1 mouse cellular context compared by ENCODE assay signal in the genomic region with DNA sequence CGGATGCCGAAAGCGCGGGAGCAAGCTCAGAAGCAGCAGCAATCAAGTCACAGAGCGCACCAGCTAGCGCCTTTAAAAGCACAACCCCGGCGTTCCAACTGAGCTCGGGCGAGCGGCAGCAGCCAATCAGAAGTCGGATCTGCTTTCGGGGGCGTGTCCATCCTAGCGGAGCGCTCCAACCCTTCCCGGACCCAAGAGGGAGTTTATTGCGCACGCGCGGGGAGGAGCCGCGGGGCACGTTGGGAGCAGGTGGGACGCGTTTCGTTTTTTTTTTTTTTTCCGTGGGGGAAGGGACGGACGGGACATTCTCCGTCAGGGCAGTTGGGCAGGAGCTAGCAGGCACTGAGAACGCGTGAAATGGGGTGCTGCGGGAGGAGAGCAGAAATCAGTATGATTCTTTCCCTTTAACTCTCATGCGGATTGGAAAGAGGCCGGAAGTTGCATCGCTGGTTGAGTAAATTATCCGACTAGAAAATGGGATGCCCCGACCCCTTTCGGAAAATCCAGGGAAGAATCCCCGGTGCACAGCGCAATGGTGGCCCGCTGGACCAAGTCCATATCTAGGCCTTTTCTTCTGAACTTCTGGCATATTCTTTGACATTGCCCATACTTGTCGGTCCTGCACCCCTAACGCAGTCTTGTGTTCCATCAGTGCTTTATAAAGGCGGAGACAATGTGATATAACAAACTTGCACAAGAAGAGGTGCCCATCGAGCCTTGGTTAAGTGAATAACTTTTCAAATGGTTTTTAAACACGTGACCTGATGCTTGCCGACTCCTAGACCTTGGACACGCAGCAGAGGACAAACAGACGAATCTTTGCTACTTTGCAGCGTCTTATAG.
TF ChIP-seq lines count a peak whose summit lies in the region.

A gene (minus strand): TSS at position 110 of the 843 bp plus-strand sequence.
A gene (plus strand): TSS at position 219 of the 843 bp plus-strand sequence.

TF ChIP-seq in CH12.LX, 34 proteins besides CTCF, POLR2A, EP300 and RAD21 (continued from another document):
- TF ChIP-seq JUN (IDR thresholded peaks at IDR 0.05; ENCODE audit: insufficient read depth, low read depth, low read length) (no peak), MAZ (IDR thresholded peaks at IDR 0.05; ENCODE audit: low read depth, low read length) (peak; percentile 70; the same call in 1 of the 2 replicates), TBP (conservative IDR thresholded peaks at IDR 0.05; ENCODE audit: low read depth, low read length) (peak; percentile 96), ZKSCAN1 (IDR thresholded peaks at IDR 0.05; ENCODE audit: borderline replicate concordance, low read depth, low read length) (no peak; the same call in 1 of the 2 replicates), USF2 (conservative IDR thresholded peaks at IDR 0.05; ENCODE audit: low read depth, low read length) (peak; percentile 57), MAX (IDR thresholded peaks at IDR 0.05; ENCODE audit: low read length) (peak; percentile 69), MYC (IDR thresholded peaks at IDR 0.05; ENCODE audit: low read depth, low read length) (peak; percentile 89), ELF1 (IDR thresholded peaks at IDR 0.05; ENCODE audit: low read depth, low read length) (peak; percentile 77), IRF4 (IDR thresholded peaks at IDR 0.05; ENCODE audit: low read depth, low read length) (peak; percentile 85), TCF12 (IDR thresholded peaks at IDR 0.05; ENCODE audit: low read depth, low read length) (peak; percentile 93), MXI1 (IDR thresholded peaks at IDR 0.05; ENCODE audit: low read depth, low read length) (peak; percentile 69), POLR2AphosphoS2 (IDR thresholded peaks at IDR 0.05; ENCODE audit: low read depth, low read length) (peak; percentile 93), KAT2A (IDR thresholded peaks at IDR 0.05; ENCODE audit: insufficient replicate concordance, low read length) (0 out of 2 replicates have a peak, but pooled peaks have one; percentile 60), JUND (conservative IDR thresholded peaks at IDR 0.05; ENCODE audit: low read depth, low read length) (no peak), ZNF384 (IDR thresholded peaks at IDR 0.05; ENCODE audit: low read depth, low read length) (peak; percentile 100), ZC3H11A (IDR thresholded peaks at IDR 0.05; ENCODE audit: low read depth, low read length) (no peak), MEF2A (IDR thresholded peaks at IDR 0.05; ENCODE audit: borderline replicate concordance, low read depth, low read length) (peak; percentile 57), PAX5 (IDR thresholded peaks at IDR 0.05; ENCODE audit: low read length) (no peak), UBTF (IDR thresholded peaks at IDR 0.05; ENCODE audit: low read depth, low read length) (no peak), SMC3 (IDR thresholded peaks at IDR 0.05; ENCODE audit: low read depth, low read length) (no peak), E2F4 (IDR thresholded peaks at IDR 0.05; ENCODE audit: insufficient replicate concordance, low read depth, low read length) (no peak), NELFE (IDR thresholded peaks at IDR 0.05; ENCODE audit: low read depth, low read length) (peak; percentile 94), HCFC1 (IDR thresholded peaks at IDR 0.05; ENCODE audit: low read depth, low read length) (peak; percentile 75), MAFK (IDR thresholded peaks at IDR 0.05; ENCODE audit: insufficient replicate concordance, low read length) (no peak)
